Mouse (Mus musculus): ENCODE data around the gene Gm19935. TPM values are rescaled to one million over a fixed set of nuclear protein-coding genes. Genes with fewer than 3 reads are reported as not detected.
A peak's percentile ranks its signal among the peaks of the same experiment; 100 is the strongest.

Gm19935 gene
- polyA plus RNA-seq, 1 experiment = 7.3 TPM

DNA sequence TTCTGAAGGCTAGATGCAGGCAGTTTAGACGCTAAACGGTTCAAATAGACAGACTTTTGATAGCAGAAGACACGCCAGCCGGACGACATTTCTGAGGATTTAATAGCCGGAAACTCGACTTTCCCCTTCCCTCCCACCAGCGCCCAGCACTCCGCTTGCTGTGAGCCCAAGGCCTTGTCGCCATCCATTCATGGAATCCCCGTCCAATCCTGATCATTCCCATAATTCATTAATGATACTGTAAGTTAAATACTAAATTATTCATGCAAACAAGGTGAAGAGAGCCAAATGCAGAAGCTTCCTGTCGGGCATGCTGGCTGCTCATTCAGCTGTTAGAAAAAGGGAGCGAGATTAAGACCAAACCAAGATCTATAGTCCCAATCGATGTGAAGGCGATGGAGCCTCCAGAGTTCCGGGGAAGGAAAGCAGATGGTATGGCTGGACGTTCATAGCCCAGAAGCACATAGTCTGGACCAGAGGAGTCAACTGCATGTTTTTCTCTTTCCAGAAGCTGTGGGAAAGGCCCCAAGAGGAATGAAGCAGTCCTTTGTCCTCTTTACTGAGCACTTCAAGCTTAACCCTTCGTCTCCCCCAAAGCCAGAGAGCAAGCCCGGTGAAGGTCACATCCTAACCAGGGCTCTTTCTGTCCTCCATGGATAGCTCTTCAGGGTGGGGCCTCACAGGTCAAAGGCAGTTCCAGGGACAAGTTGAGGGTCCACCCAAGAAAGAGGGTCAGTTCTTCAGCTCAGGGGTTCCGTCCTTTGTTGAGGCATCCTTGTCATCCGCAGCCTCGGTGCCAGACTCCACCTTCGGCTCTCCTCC lies 921 bp downstream of the Gm19935 start:
- H3K4me1 ChIP-seq (ENCODE audit: control insufficient read depth, insufficient read depth, low read length) = no peaks in the 10 kb centered on the region
- TF ChIP-seq POLR2A (IDR thresholded peaks at IDR 0.05; ENCODE audit: borderline replicate concordance, insufficient read depth, low read length) (no peak), CTCF (IDR thresholded peaks at IDR 0.05; ENCODE audit: borderline replicate concordance, insufficient read depth, low read depth, low read length) (no peak)
- WGBS = 50% methylated on average over 23 of the region's 23 CpGs
- no peak for DNase-seq
- no peak overlapping the region for H3K27ac ChIP-seq (ENCODE audit: insufficient read depth, low read length)
- peak overlapping the region; percentile 21 for H3K4me3 ChIP-seq (replicated peaks; ENCODE audit: insufficient read depth, low read depth, low read length)
- H3K27me3 ChIP-seq (ENCODE audit: control insufficient read depth, insufficient read depth, low read length) = no peaks in the 10 kb centered on the region

DNA sequence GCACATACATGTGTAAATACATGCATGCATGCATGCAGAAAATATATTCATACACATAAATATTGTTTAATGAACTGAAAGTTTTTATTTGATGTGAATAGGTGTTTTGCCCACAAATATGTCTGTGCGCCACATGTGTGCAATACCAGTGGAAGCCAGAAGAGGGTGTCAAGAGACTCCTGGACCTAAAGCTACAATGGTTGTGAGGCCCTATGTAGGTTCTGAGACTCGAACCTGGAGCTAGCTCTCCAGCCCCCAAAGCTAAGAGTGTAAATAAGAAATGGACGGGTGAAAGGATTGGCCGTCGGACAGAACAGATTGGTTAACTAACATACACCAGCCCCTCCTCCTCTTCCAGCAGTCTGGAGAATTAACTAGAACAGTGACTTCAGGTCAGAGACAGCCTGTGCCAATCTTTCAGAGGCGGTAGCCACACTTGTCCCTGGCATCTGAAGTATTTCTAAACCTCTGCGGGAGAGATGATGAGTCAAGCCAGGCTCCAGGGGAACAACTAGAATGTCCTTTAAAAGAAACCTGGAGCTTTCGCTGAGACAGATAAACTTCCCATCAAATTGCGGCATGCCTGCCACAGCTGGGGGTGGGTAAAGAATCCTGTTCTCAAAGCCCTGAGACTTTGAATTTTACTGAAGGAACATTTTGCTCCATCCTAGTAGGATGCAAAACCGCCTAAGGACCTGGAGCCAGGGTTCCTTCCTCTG lies 3.4 kb downstream of the Gm19935 start:
- Histone ChIP-seq H3K4me1 (ENCODE audit: control insufficient read depth, insufficient read depth, low read length) (no peaks in the 10 kb centered on the region), H3K4me3 (replicated peaks; ENCODE audit: insufficient read depth, low read depth, low read length) (no peak overlapping the region), H3K27me3 (ENCODE audit: control insufficient read depth, insufficient read depth, low read length) (no peaks in the 10 kb centered on the region; the same call in 1 of the 2 replicates), H3K27ac (ENCODE audit: insufficient read depth, low read length) (no peak overlapping the region)
- WGBS = 83% methylated on average over 10 of the region's 10 CpGs
- TF ChIP-seq CTCF (IDR thresholded peaks at IDR 0.05; ENCODE audit: borderline replicate concordance, insufficient read depth, low read depth, low read length) = no peak
- no peak for TF ChIP-seq POLR2A (IDR thresholded peaks at IDR 0.05; ENCODE audit: borderline replicate concordance, insufficient read depth, low read length)
- DNase-seq = no peak

DNA sequence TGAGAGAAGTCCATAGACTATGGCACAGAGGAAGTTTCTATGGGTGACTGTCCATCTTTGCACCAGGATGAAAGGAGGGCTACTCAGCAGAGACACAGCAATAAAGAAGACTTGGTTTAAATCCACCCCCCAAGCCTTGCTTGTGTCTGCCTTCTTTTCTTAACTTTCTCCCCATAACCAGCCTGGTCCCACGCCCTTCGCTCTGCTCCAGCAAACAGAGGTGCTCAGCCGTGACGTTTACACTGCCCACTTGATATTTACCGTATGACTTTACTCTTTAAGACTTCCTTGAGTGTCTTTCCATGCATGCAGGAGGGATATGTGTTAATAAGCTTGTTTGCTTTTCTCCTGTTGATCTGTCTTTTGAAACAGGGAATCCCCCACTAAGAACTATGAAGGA lies 17.7 kb downstream of the Gm19935 start:
- DNase-seq = no peak
- H3K27me3 ChIP-seq (ENCODE audit: control insufficient read depth, insufficient read depth, low read length) = no peaks in the 10 kb centered on the region
- H3K4me3 ChIP-seq (replicated peaks; ENCODE audit: insufficient read depth, low read depth, low read length) = no peak overlapping the region
- H3K4me1 ChIP-seq (ENCODE audit: control insufficient read depth, insufficient read depth, low read length) = no peaks in the 10 kb centered on the region; the same call in 1 of the 2 replicates
- no peak overlapping the region for H3K27ac ChIP-seq (ENCODE audit: insufficient read depth, low read length)
- TF ChIP-seq CTCF (IDR thresholded peaks at IDR 0.05; ENCODE audit: borderline replicate concordance, insufficient read depth, low read depth, low read length) (no peak), POLR2A (IDR thresholded peaks at IDR 0.05; ENCODE audit: borderline replicate concordance, insufficient read depth, low read length) (no peak)
- 58% methylated on average over 5 of the region's 5 CpGs for WGBS

DNA sequence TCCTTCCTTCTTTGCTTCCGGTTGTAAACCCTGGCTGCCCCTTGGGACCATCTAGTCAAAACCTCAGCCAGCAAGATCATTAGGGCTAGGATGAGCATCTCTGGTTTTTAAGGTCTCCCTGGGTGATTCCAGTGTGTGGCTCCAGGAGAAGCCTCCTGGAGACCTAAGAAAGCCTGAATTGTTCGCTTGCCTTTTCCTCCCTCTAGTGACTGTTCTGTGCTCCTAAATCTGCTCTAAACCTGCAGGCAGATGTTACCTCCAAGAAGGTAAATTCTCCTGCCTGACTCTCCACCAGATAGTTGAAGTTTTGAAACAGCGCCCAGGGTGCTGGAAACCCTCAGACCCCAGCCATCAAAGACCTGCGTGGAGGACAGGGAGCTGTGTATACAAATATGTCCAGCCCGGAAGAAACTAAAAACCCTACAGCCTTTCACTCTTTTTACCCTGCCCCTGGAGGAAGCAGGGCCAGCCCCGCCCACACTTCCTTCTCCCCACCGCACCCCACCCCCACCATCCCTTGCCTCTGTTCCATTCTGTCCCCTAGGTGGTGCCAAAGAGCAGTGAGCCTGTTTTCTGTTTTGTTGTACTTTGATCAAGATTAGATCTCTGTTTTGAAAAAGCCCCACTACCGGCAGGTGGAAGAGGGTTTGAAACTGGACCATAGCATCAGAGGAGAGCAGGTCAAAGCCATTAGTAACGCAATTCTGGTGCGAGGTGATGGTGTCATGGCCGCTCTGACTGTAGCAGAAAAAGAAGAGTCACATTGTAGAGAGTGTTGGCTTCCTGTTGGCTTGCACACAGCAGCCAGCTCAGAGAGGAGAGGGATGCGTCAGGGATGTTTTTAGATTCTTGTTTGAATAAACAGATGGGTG lies 22.0 kb downstream of the Gm19935 start:
- Histone ChIP-seq H3K27me3 (ENCODE audit: control insufficient read depth, insufficient read depth, low read length) (no peaks in the 10 kb centered on the region), H3K4me3 (replicated peaks; ENCODE audit: insufficient read depth, low read depth, low read length) (peak overlapping the region; percentile 50), H3K4me1 (ENCODE audit: control insufficient read depth, insufficient read depth, low read length) (no peaks in the 10 kb centered on the region; the same call in 1 of the 2 replicates), H3K27ac (ENCODE audit: insufficient read depth, low read length) (no peak overlapping the region)
- no peak for TF ChIP-seq POLR2A (IDR thresholded peaks at IDR 0.05; ENCODE audit: borderline replicate concordance, insufficient read depth, low read length)
- peak; percentile 58; the same call in 1 of the 2 replicates for TF ChIP-seq CTCF (IDR thresholded peaks at IDR 0.05; ENCODE audit: borderline replicate concordance, insufficient read depth, low read depth, low read length)
- DNase-seq = peak; percentile 41 to 52
- 7% methylated on average over 12 of the region's 12 CpGs for WGBS

DNA sequence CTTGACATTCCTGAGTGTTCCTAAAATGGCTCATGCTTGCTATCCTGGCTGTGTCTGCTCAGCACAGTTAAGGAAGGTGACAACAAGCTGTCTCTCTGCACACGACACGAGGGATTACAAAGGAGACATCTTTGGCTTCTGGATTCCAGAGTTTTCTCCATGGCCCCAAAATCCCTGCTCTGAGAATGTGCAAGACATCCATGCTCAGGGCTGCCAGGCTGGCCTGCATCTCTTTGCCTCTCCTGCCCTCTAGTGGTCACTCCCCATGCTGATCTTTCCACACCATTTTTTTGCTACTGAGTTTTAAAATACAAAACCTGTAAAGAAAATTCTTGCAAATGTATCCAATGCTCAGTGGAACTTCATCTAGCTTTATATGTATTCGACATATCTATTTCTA lies 23.5 kb downstream of the Gm19935 start:
- TF ChIP-seq CTCF (IDR thresholded peaks at IDR 0.05; ENCODE audit: borderline replicate concordance, insufficient read depth, low read depth, low read length) (peak; percentile 92), POLR2A (IDR thresholded peaks at IDR 0.05; ENCODE audit: borderline replicate concordance, insufficient read depth, low read length) (no peak)
- H3K27me3 ChIP-seq (ENCODE audit: control insufficient read depth, insufficient read depth, low read length) = no peaks in the 10 kb centered on the region
- H3K27ac ChIP-seq (ENCODE audit: insufficient read depth, low read length) = no peak overlapping the region
- H3K4me1 ChIP-seq (ENCODE audit: control insufficient read depth, insufficient read depth, low read length) = no peaks in the 10 kb centered on the region; the same call in 1 of the 2 replicates
- 2% methylated on average over 3 of the region's 3 CpGs for WGBS
- H3K4me3 ChIP-seq (replicated peaks; ENCODE audit: insufficient read depth, low read depth, low read length) = no peak overlapping the region
- peak; percentile 61 to 69 for DNase-seq

DNA sequence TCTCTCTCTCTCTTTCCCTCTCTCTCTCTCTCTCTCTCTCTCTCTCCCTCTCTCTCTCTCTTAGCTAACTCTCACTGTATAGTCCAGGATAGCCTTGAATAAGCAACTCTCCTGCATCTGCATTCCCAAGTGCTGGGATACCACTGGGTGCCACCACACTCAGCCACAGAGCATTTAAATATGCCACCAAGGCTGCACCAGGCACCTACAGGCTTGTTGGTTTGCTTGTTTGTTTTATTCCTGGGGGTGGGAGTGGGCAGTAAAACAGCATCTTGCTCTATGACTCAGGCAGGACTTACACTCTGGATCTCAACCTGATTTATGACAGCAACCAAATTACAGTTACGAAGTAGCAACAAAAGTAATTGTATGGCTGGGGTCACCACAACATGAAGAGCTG lies 25.6 kb downstream of the Gm19935 start:
- Histone ChIP-seq H3K27ac (ENCODE audit: insufficient read depth, low read length) (no peak overlapping the region), H3K4me1 (ENCODE audit: control insufficient read depth, insufficient read depth, low read length) (no peaks in the 10 kb centered on the region; the same call in 1 of the 2 replicates), H3K27me3 (ENCODE audit: control insufficient read depth, insufficient read depth, low read length) (no peaks in the 10 kb centered on the region), H3K4me3 (replicated peaks; ENCODE audit: insufficient read depth, low read depth, low read length) (no peak overlapping the region)
- TF ChIP-seq POLR2A (IDR thresholded peaks at IDR 0.05; ENCODE audit: borderline replicate concordance, insufficient read depth, low read length) (no peak), CTCF (IDR thresholded peaks at IDR 0.05; ENCODE audit: borderline replicate concordance, insufficient read depth, low read depth, low read length) (no peak)
- WGBS = 98% methylated on average over 1 of the region's 1 CpGs
- no peak for DNase-seq

DNA sequence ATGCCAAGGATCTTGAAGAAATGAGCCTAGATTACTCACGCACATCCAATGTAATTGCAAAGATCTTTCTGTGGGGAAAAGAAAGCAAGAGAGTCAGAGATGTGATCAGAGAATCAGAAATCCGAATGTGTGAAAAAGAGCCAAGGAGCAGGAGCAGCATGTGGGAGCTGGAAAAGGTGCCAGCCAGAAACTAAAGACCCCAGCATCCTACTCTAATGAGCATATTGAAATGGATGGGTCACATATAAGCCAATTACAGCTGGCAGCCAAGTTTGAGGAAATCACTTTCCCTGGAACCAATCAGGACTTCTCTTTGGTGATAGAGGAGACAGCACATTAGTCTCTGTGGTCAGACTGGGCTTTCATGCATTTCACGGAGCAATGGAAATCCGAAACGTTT lies 47.4 kb downstream of the Gm19935 start:
- H3K4me3 ChIP-seq (replicated peaks; ENCODE audit: insufficient read depth, low read depth, low read length) = no peak overlapping the region
- H3K4me1 ChIP-seq (ENCODE audit: control insufficient read depth, insufficient read depth, low read length) = no peaks in the 10 kb centered on the region
- DNase-seq = no peak
- TF ChIP-seq CTCF (IDR thresholded peaks at IDR 0.05; ENCODE audit: borderline replicate concordance, insufficient read depth, low read depth, low read length) = no peak
- WGBS = 22% methylated on average over 5 of the region's 5 CpGs
- no peaks in the 10 kb centered on the region; the same call in 1 of the 2 replicates for H3K27me3 ChIP-seq (ENCODE audit: control insufficient read depth, insufficient read depth, low read length)
- no peak overlapping the region for H3K27ac ChIP-seq (ENCODE audit: insufficient read depth, low read length)

Other genes with a start within 250 kb of the Gm19935 start
- 882 and 1,083 TPM in 2 replicates for gene Chd9, start 11.0 kb upstream of the Gm19935 start, polyA plus RNA-seq (2012; rRNA removed)

All from cerebellum, adult 2 months (tissue).